Mouse (Mus musculus) embryo, embryonic 11 days (tissue): ENCODE data around the gene Fanca.
A peak's percentile ranks its signal among the peaks of the same experiment; 100 is the strongest.
"Not testable (repeated sequence)": the region's sequence is repeated elsewhere in the genome, so short reads cannot be mapped to it uniquely, and the experiment has no call there.

Experiments used
- DNase-seq: peaks from one replicate; pipeline ENCODE4 v3.0.0-alpha.2; 2015

Gene Fanca

DNA sequence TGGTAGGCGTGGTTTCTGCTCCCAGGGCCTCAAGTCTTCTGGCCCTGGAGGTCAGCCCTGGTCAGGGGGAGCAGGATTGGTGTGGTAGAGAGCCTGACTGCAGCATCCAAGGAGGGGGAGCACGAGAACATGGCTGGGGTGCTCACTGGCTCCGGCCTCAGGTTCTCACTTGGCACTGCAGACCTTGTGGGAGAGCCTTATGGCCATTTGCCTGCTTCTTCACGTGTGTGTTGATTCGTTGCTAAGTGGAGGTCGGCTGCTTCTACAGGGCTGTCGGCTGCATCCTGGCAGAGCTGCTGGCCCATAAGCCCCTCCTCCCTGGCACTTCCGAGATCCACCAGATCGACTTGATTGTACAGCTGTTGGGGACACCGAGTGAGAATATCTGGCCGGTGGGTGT lies 88.0 kb downstream of the Fanca start:
- not testable (repeated sequence) for DNase-seq

DNA sequence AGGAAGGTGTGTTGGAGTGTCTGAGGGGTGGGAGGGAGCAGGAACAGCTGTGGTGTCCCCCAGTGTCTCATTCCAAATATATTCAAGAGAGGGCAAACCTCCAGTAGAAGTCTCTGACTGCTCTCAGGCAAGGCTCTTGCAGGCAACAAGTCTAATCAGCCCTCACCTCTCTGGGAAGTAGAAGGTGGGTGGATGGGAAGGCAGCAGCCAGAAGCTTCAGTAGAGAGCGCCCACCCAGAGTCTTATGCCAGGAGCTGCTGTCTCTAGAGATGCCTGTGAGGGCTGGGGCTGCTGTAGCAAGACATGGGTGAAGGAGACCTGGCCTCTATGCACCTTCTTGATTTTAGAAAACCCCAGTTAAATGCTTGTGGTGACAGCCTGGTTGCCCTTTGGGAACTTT lies 90.0 kb downstream of the Fanca start:
- no peak for DNase-seq

DNA sequence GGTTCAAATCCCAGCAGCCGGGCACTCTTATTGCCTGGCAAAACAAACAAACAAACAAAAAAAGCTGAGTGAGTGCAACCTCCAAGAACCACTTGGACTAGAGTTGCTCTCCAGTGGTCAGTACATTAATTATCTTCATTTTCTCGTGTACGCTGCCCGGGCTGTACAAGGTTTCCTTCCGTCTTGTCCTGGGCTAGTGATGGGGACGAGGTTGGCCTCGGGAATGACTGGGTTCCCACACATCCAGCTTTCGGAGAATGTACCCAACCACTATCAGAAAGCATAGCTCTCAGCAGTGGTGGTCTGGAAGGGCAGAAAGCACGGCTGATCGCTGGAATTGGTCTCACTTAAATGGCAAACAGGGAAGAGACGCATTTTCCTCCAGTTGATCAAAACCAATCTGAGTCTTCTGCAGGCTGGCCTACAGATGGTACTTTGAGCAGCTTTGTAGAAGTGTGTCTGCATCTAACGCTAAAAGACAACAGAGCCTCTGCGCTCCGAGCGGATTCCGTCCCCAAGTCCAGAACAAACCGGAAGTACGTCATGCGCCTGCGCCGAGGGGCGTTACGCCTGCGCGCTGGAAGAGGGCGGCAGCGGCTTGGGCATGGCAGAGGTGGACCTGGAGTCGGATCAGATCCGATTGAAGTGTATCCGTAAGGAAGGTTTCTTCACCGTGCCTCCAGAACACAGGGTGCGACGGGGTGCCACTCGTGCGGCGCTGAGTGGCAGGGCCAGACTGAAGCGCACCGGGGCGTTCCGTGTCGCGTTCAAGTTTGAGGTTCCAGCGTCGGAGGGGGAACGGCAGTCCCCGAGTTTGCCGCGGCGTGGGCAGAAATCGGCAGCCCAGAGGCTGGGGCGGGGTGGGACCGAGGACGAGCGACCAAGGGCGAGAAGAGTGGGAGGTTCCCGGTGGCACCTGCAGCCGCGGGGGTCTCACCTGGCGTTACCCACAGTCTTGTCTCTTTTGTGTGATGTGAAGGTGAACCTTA lies 93.8 kb downstream of the Fanca start, which contains the start of gene Cdk10:
TSS of gene Cdk10 (plus strand) at position 565 of the 989 bp plus-strand sequence.
- DNase-seq, result peak; percentile 97

DNA sequence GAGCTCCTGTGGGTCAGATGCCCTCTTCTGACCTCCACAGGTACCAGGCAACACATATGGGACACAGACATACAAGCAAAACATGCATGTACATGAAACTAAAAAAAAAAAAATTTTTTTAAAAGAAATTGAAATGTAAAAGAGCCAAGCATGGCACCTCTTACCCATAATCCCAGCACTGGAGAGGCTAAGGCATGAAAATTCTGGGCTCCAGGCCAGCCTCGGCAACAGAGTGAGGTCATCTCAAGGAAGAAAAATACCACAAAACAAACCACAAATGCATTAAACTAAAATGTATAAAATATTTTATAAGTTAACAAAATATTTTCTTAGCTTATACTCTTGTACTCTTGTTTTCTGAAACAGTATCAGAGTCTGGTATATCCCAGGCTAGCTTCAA lies 97.5 kb downstream of the Fanca start:
- no peak for DNase-seq
